27 mouse cellular contexts compared by ENCODE assay signal in genomic region chr2:158039662-158040061, GRCm38 (mm10). TPM values are rescaled to one million over a fixed set of nuclear protein-coding genes. Genes with fewer than 3 reads are reported as not detected.
A peak's percentile ranks its signal among the peaks of the same experiment; 100 is the strongest.
DNase-seq lines count a peak whose midpoint lies in the region; ATAC-seq and TF ChIP-seq lines count a peak whose summit lies in the region.
"Had no signal": no experiment of that assay in that cellular context is flagged by ENCODE, and none has a peak within 500 bp of the region (broad histone marks: within the 10 kb centered on the region; RNA-seq: fewer than 3 reads in every experiment).

No protein-coding gene starts in this region.

- no peak overlapping the region for H3K4me3 ChIP-seq in gastrocnemius, adult 2 months
- no peak overlapping the region for H3K4me3 ChIP-seq in liver, adult 2 months (ENCODE audit: insufficient read depth, low read depth, low read length)
- no peak overlapping the region for H3K4me3 ChIP-seq in myocyte
- H3K4me3 ChIP-seq: embryonic facial prominence, embryonic 13.5 days; embryonic facial prominence, embryonic 15.5 days; erythroblast, embryonic 14.5 days; forebrain, embryonic 10.5 days; forebrain, embryonic 12.5 days had no signal

- no peak for ATAC-seq in activated CD4-positive, CD25-positive, alpha-beta regulatory T cell, adult 4 months
- ATAC-seq: CD4-positive, CD25-positive, alpha-beta regulatory T cell, adult 4 months; forebrain, embryonic 14.5 days; Patski had no signal

- no peak for TF ChIP-seq CTCF in gastrocnemius, adult 2 months (IDR thresholded peaks at IDR 0.05)
- no peak for TF ChIP-seq CTCF in liver, adult 2 months (IDR thresholded peaks at IDR 0.05; ENCODE audit: low read depth, low read length)

- H3K79me2 ChIP-seq in liver, adult 2 months (ENCODE audit: control insufficient read depth, insufficient read depth, low read length) = peaks cover 12% of the 10 kb centered on the region; the same call in 1 of the 2 replicates
- peaks cover 47% of the 10 kb centered on the region for H3K79me2 ChIP-seq in myocyte (ENCODE audit: control insufficient read depth, insufficient read depth)

- no peak for TF ChIP-seq POLR2A in liver, adult 2 months (IDR thresholded peaks at IDR 0.05; ENCODE audit: extremely low read depth, insufficient read depth, low read length)
- no peak for TF ChIP-seq POLR2A in myocyte (IDR thresholded peaks at IDR 0.05; ENCODE audit: insufficient read length, low read depth)

- peaks cover 20% of the 10 kb centered on the region for H3K4me1 ChIP-seq in liver, adult 2 months (ENCODE audit: control insufficient read depth, insufficient read depth, low read length)
- H3K4me1 ChIP-seq: embryonic facial prominence, embryonic 13.5 days; embryonic facial prominence, embryonic 15.5 days; forebrain, embryonic 10.5 days; forebrain, embryonic 12.5 days had no signal

- WGBS in liver, adult 2 months = 30% methylated on average over 1 of the region's 1 CpGs

- H3K27ac ChIP-seq in gastrocnemius, adult 2 months = peak overlapping the region; percentile 53; the same call in 1 of the 2 replicates
- H3K27ac ChIP-seq in liver, adult 2 months (replicated peaks; ENCODE audit: insufficient read depth, low read depth, low read length) = peak overlapping the region; percentile 50; the same call in 1 of the 2 replicates
- H3K27ac ChIP-seq: embryonic facial prominence, embryonic 13.5 days; embryonic facial prominence, embryonic 15.5 days; forebrain, embryonic 10.5 days; forebrain, embryonic 12.5 days had no signal

- H3K27me3 ChIP-seq in liver, adult 2 months (ENCODE audit: control insufficient read depth, insufficient read depth, low read length) = no peaks in the 10 kb centered on the region
- no peaks in the 10 kb centered on the region for H3K27me3 ChIP-seq in myocyte (ENCODE audit: control insufficient read depth, insufficient read depth, insufficient read length)
- H3K27me3 ChIP-seq: CH12.LX; embryonic facial prominence, embryonic 13.5 days; embryonic facial prominence, embryonic 15.5 days; forebrain, embryonic 12.5 days; Patski had no signal

- H3K4me2 ChIP-seq in myocyte (ENCODE audit: low read depth) = no peak overlapping the region
- H3K4me2 ChIP-seq: embryonic facial prominence, embryonic 13.5 days; embryonic facial prominence, embryonic 15.5 days; forebrain, embryonic 12.5 days had no signal

- H3K36me3 ChIP-seq in liver, adult 2 months (ENCODE audit: control insufficient read depth, insufficient read depth, low read length) = peaks cover 22% of the 10 kb centered on the region
- peaks cover 17% of the 10 kb centered on the region for H3K36me3 ChIP-seq in myocyte (ENCODE audit: control insufficient read depth, insufficient read depth)

- no peak for DNase-seq in gastrocnemius, adult 2 months
- DNase-seq in gastrocnemius, postnatal 4 days (ENCODE audit: low spot score in 2 of 2) = no peak
- peak; percentile 43 for DNase-seq in liver, adult 2 months (ENCODE audit: extremely low read depth, low read depth, low spot score)
- DNase-seq in liver = no peak
- DNase-seq in yolk sac, embryonic 10.5 days (ENCODE audit: low spot score) = peak; percentile 25
- DNase-seq: adrenal gland, adult 2 months; adrenal gland, postnatal 10 days; adrenal gland, postnatal 25 days; B cell, adult 2 months; cerebellum, adult 11 months; cerebellum, adult 18-20 months; cerebellum, adult 8-10 months; cerebellum, adult 9-11 months; cerebellum, postnatal 14 days; cerebellum, postnatal 36 days; embryo, embryonic 11 days had no signal

- H3K9ac ChIP-seq in liver, adult 2 months (ENCODE audit: low read depth, low read length) = no peak overlapping the region
- H3K9ac ChIP-seq: embryonic facial prominence, embryonic 13.5 days; embryonic facial prominence, embryonic 15.5 days; forebrain, embryonic 12.5 days had no signal

- intact Hi-C loops in gastrocnemius, adult 2 months (cut with DNase I) = no loop called here

- H3ac ChIP-seq in myocyte (ENCODE audit: control insufficient read depth, insufficient read length) = no peak overlapping the region

TF ChIP-seq in myocyte, 11 proteins besides CTCF, POLR2A, EP300 and RAD21:
- TF ChIP-seq TCF12 (IDR thresholded peaks at IDR 0.05; ENCODE audit: insufficient read depth, poor library complexity, severe bottlenecking) (no peak), CEBPB (IDR thresholded peaks at IDR 0.05; ENCODE audit: insufficient read depth, poor library complexity, severe bottlenecking) (peak; percentile 19; the same call in 1 of the 2 replicates), MYOG (IDR thresholded peaks at IDR 0.05; ENCODE audit: control insufficient read depth in 1 of 3, insufficient read depth in 1 of 3, insufficient read length in 2 of 3, low read depth in 2 of 3) (peak in 1 of 3 experiments; percentile 16)
TF ChIP-seq in myocyte: peak in this region for 2.

RNA-seq across cellular contexts. Expression of gene Rprd1b, which starts 11.4 kb away (rescaled TPM):
- 10 to 100 TPM; 30.2 to 31.9 TPM for total RNA-seq in gastrocnemius, adult 2 months (2021)
- total RNA-seq in gastrocnemius, postnatal 4 days (2021) = 10 to 100 TPM; 47.9 to 54.9 TPM
- total RNA-seq in liver, adult 2 months (2014; rRNA removed) = 6.8 and 8.3 TPM in 2 replicates
- polyA plus RNA-seq in liver, adult 2 months (2012; rRNA removed) = 12.8 and 14.2 TPM in 2 replicates
- polyA plus RNA-seq in myocyte (2012; fragmentation: generic; extraction: Trizol) = 11.6 TPM
- polyA plus RNA-seq in activated CD4-positive, CD25-positive, alpha-beta regulatory T cell, adult 4 months (2017; shearing (Covaris generic)) = 10 to 100 TPM; 17.8 to 24.9 TPM

RNA-seq across cellular contexts. Expression of gene Tti1, which starts 11.4 kb away (rescaled TPM):
- 10 to 100 TPM; 21.3 to 23.0 TPM for total RNA-seq in gastrocnemius, adult 2 months (2021)
- 10 to 100 TPM; 20.9 to 24.3 TPM for total RNA-seq in gastrocnemius, postnatal 4 days (2021)
- 8.2 and 8.9 TPM in 2 replicates for total RNA-seq in liver, adult 2 months (2014; rRNA removed)
- 7.6 and 9.0 TPM in 2 replicates for polyA plus RNA-seq in liver, adult 2 months (2012; rRNA removed)
- polyA plus RNA-seq in myocyte (2012; fragmentation: generic; extraction: Trizol) = 11.3 TPM
- 10 to 100 TPM; 22.3 to 26.4 TPM for polyA plus RNA-seq in activated CD4-positive, CD25-positive, alpha-beta regulatory T cell, adult 4 months (2017; shearing (Covaris generic))

Comparison
In these comparisons a context has a peak if more than half of its experiments do, and no peak if none do; other contexts are left out.
1. DNase-seq: peak in liver, adult 2 months (single experiment) and yolk sac, embryonic 10.5 days (single experiment); none in gastrocnemius, adult 2 months (single experiment), gastrocnemius, postnatal 4 days (0 of 2) and liver (single experiment).